Mouse (Mus musculus) hindbrain, embryonic 11.5 days (tissue): Measurements from ENCODE around the gene Pld5. TPM values are rescaled to one million over a fixed set of nuclear protein-coding genes. Genes with fewer than 3 reads are reported as not detected.

Source experiments
- ATAC-seq: fragments of 200-750 bp; cut with Nextera tagmentation; 2 replicates; pipeline ENCODE4 v1.8.0; 2017; ENCODE audit warnings: mild to moderate bottlenecking, moderate TSS enrichment, moderate library complexity; ENCODE audit not compliant: low FRiP score
- DNase-seq: peaks from one replicate; pipeline ENCODE4 v3.0.0-alpha.2; 2015; ENCODE audit warnings: low spot score
- H3K27ac ChIP-seq: fragments of 300-500 bp; sonication (generic); 2 replicates; pipeline ENCODE4 v1.5.1; 2014; ENCODE audit warnings: mild to moderate bottlenecking, low read depth, low read length
- H3K27me3 ChIP-seq: fragments of 300-500 bp; sonication (generic); 2 replicates; pipeline ENCODE4 v1.6.1; 2014; ENCODE audit warnings: mild to moderate bottlenecking, low read length, moderate library complexity, mixed read lengths; ENCODE audit not compliant: control insufficient read depth, insufficient read depth
- H3K36me3 ChIP-seq: fragments of 300-500 bp; sonication (generic); 2 replicates; pipeline ENCODE4 v1.6.1; 2014; ENCODE audit warnings: mild to moderate bottlenecking, low read length, moderate library complexity, mixed read lengths; ENCODE audit not compliant: control insufficient read depth, insufficient read depth
- H3K4me1 ChIP-seq: fragments of 300-500 bp; sonication (generic); replicated peaks from 2 replicates; pipeline ENCODE4 v1.6.1; 2014; ENCODE audit warnings: low read length, mixed read lengths; ENCODE audit not compliant: control insufficient read depth, insufficient read depth
- H3K4me2 ChIP-seq: fragments of 300-500 bp; sonication (generic); replicated peaks from 2 replicates; pipeline ENCODE4 v1.6.1; 2014; ENCODE audit warnings: mild to moderate bottlenecking, low read depth, low read length
- H3K4me3 ChIP-seq: fragments of 300-500 bp; sonication (generic); 2 replicates; pipeline ENCODE4 v1.5.1; 2014; ENCODE audit warnings: low read depth, low read length
- H3K9ac ChIP-seq: fragments of 300-500 bp; sonication (generic); 2 replicates; pipeline ENCODE4 v1.6.1; 2014; ENCODE audit warnings: low read depth, low read length
- H3K9me3 ChIP-seq: fragments of 300-500 bp; sonication (generic); 2 replicates; pipeline ENCODE4 v1.6.1; 2016; ENCODE audit warnings: low read length; ENCODE audit not compliant: control insufficient read depth
- WGBS: fragments of 180-500 bp; shearing (Covaris S2); extraction: QIAGEN DNeasy Blood & Tissue Kit; methylation state at CpG from one replicate; pipeline ENCODE4 v1.1.7; 2014; 5-methylcytosine and 5-hydroxymethylcytosine counted together
- polyA plus RNA-seq: library from polyadenylated mRNA; unstranded; fragments of >200 nt; fragmentation: Nextera tagmentation; extraction: Ambion mirVana; gene quantifications from 2 replicates; pipeline ENCODE4 v1.2.1, GENCODE M21; 2014

Gene Pld5
- polyA plus RNA-seq, 1 experiment from 2014 or later = 1.9 TPM

- Histone ChIP-seq H3K36me3 (no peaks in the 10 kb centered on the region), H3K27me3 (no peaks in the 10 kb centered on the region), H3K4me3 (no peak overlapping the region), H3K4me1 (no peaks in the 10 kb centered on the region), H3K27ac (no peak overlapping the region), H3K9ac (no peak overlapping the region), H3K4me2 (no peak overlapping the region), H3K9me3 (no peaks in the 10 kb centered on the region)
- WGBS = 83% methylated on average over 2 of the region's 2 CpGs
- no peak for DNase-seq
- ATAC-seq = peak; percentile 50; the same call in 1 of the 2 replicates
Measured at GRCm38 (mm10) chr1:176080969-176081368, 194.1 kb downstream of the Pld5 start.

- Histone ChIP-seq H3K9ac (no peak overlapping the region), H3K36me3 (no peaks in the 10 kb centered on the region), H3K4me1 (no peaks in the 10 kb centered on the region), H3K9me3 (no peaks in the 10 kb centered on the region), H3K27me3 (no peaks in the 10 kb centered on the region), H3K4me2 (no peak overlapping the region), H3K4me3 (no peak overlapping the region), H3K27ac (no peak overlapping the region)
- DNase-seq = no peak
- WGBS = 86% methylated on average over 7 of the region's 7 CpGs
- no peak for ATAC-seq
Measured at GRCm38 (mm10) chr1:176078410-176078809, 196.7 kb downstream of the Pld5 start.

- H3K9ac ChIP-seq = no peak overlapping the region
- no peak for DNase-seq
- no peaks in the 10 kb centered on the region for H3K27me3 ChIP-seq
- H3K4me1 ChIP-seq = no peaks in the 10 kb centered on the region
- H3K4me3 ChIP-seq = no peak overlapping the region
- no peak overlapping the region for H3K27ac ChIP-seq
- no peaks in the 10 kb centered on the region for H3K36me3 ChIP-seq
- ATAC-seq = no peak
- H3K9me3 ChIP-seq = no peaks in the 10 kb centered on the region
- no peak overlapping the region for H3K4me2 ChIP-seq
Measured at GRCm38 (mm10) chr1:176076799-176077198, 198.3 kb downstream of the Pld5 start.

- DNase-seq (no peak), ATAC-seq (no peak)
- no peak overlapping the region for H3K4me3 ChIP-seq
- H3K4me1 ChIP-seq = no peaks in the 10 kb centered on the region
- H3K9me3 ChIP-seq = no peaks in the 10 kb centered on the region
- no peak overlapping the region for H3K4me2 ChIP-seq
- no peak overlapping the region for H3K9ac ChIP-seq
- H3K27ac ChIP-seq = no peak overlapping the region
- no peaks in the 10 kb centered on the region for H3K36me3 ChIP-seq
- no peaks in the 10 kb centered on the region for H3K27me3 ChIP-seq
Measured at GRCm38 (mm10) chr1:176075810-176076209, 199.3 kb downstream of the Pld5 start.

GRCm38 (mm10) chr1:176075409-176075808 lies 199.7 kb downstream of the Pld5 start:
- DNase-seq (no peak), ATAC-seq (peak; percentile 53; the same call in 1 of the 2 replicates)
- no peak overlapping the region for H3K9ac ChIP-seq
- H3K4me1 ChIP-seq = no peaks in the 10 kb centered on the region
- WGBS = 83% methylated on average over 1 of the region's 1 CpGs
- no peak overlapping the region for H3K4me3 ChIP-seq
- no peaks in the 10 kb centered on the region for H3K27me3 ChIP-seq
- H3K4me2 ChIP-seq = no peak overlapping the region
- no peaks in the 10 kb centered on the region for H3K9me3 ChIP-seq
- H3K27ac ChIP-seq = no peak overlapping the region
- no peaks in the 10 kb centered on the region for H3K36me3 ChIP-seq

- no peak overlapping the region for H3K9ac ChIP-seq
- no peak for ATAC-seq
Measured at GRCm38 (mm10) chr1:176074526-176074925, 200.6 kb downstream of the Pld5 start.

GRCm38 (mm10) chr1:176065281-176065680 lies 209.8 kb downstream of the Pld5 start:
- H3K27me3 ChIP-seq = no peaks in the 10 kb centered on the region
- no peak for DNase-seq

More at GRCm38 (mm10) chr1:176074526-176074925, 200.6 kb downstream of the Pld5 start:
- Histone ChIP-seq H3K36me3 (no peaks in the 10 kb centered on the region), H3K27ac (no peak overlapping the region), H3K4me2 (no peak overlapping the region), H3K4me1 (no peaks in the 10 kb centered on the region), H3K27me3 (no peaks in the 10 kb centered on the region), H3K4me3 (no peak overlapping the region), H3K9me3 (no peaks in the 10 kb centered on the region)
- no peak for DNase-seq
- 81% methylated on average over 5 of the region's 5 CpGs for WGBS

GRCm38 (mm10) chr1:176064471-176064870 lies 210.6 kb downstream of the Pld5 start:
- Histone ChIP-seq H3K9ac (no peak overlapping the region), H3K4me1 (no peaks in the 10 kb centered on the region), H3K4me3 (no peak overlapping the region), H3K36me3 (no peaks in the 10 kb centered on the region), H3K4me2 (no peak overlapping the region), H3K9me3 (no peaks in the 10 kb centered on the region), H3K27ac (no peak overlapping the region), H3K27me3 (no peaks in the 10 kb centered on the region)
- no peak for DNase-seq
- ATAC-seq = no peak

More at GRCm38 (mm10) chr1:176065281-176065680, 209.8 kb downstream of the Pld5 start:
- Histone ChIP-seq H3K36me3 (no peaks in the 10 kb centered on the region), H3K4me2 (no peak overlapping the region), H3K4me1 (no peaks in the 10 kb centered on the region), H3K9ac (no peak overlapping the region), H3K9me3 (no peaks in the 10 kb centered on the region), H3K4me3 (no peak overlapping the region), H3K27ac (no peak overlapping the region)
- ATAC-seq = no peak

- 72% methylated on average over 1 of the region's 1 CpGs for WGBS
- Histone ChIP-seq H3K4me1 (no peaks in the 10 kb centered on the region), H3K4me2 (no peak overlapping the region), H3K36me3 (no peaks in the 10 kb centered on the region), H3K27me3 (no peaks in the 10 kb centered on the region), H3K9ac (no peak overlapping the region), H3K4me3 (no peak overlapping the region), H3K27ac (no peak overlapping the region), H3K9me3 (no peaks in the 10 kb centered on the region)
- DNase-seq (no peak), ATAC-seq (no peak)
Measured at GRCm38 (mm10) chr1:176053653-176054052, 221.5 kb downstream of the Pld5 start.
